Mouse (Mus musculus) lung, postnatal 25 days (tissue): ENCODE measurements around the gene Glce.

Experiments
- DNase-seq: peaks from one replicate; pipeline ENCODE4 v3.0.0; 2022; ENCODE audit warnings: low spot score

Glce gene

GRCm38 (mm10) chr9:62121551-62122447 lies 656 bp downstream of the Glce start:
- DNase-seq = peak; percentile 12

GRCm38 (mm10) chr9:62118754-62119153 lies 3.7 kb downstream of the Glce start:
- no peak for DNase-seq

GRCm38 (mm10) chr9:62115826-62116225 lies 6.6 kb downstream of the Glce start:
- DNase-seq = no peak

GRCm38 (mm10) chr9:62096603-62097002 lies 25.9 kb downstream of the Glce start:
- DNase-seq = no peak

- peak; percentile 66 for DNase-seq
Observed at GRCm38 (mm10) chr9:62091604-62092003, 30.9 kb downstream of the Glce start.

- DNase-seq = no peak
Observed at GRCm38 (mm10) chr9:62085548-62085947, 36.9 kb downstream of the Glce start.

GRCm38 (mm10) chr9:62084896-62085295 lies 37.6 kb downstream of the Glce start:
- DNase-seq = no peak

- DNase-seq = peak; percentile 8
Observed at GRCm38 (mm10) chr9:62082986-62083385, 39.5 kb downstream of the Glce start.

GRCm38 (mm10) chr9:62081542-62081941 lies 40.9 kb downstream of the Glce start:
- DNase-seq = no peak

GRCm38 (mm10) chr9:62080028-62080760 lies 42.3 kb downstream of the Glce start:
- no peak for DNase-seq

- DNase-seq = no peak
Observed at GRCm38 (mm10) chr9:62062234-62062633, 60.2 kb downstream of the Glce start.

GRCm38 (mm10) chr9:62060431-62060830 lies 62.0 kb downstream of the Glce start:
- no peak for DNase-seq

- DNase-seq = no peak
Observed at GRCm38 (mm10) chr9:62059941-62060340, 62.5 kb downstream of the Glce start.

- DNase-seq = no peak
Observed at GRCm38 (mm10) chr9:62057881-62058506, 64.5 kb downstream of the Glce start.

GRCm38 (mm10) chr9:62056206-62056605 lies 66.2 kb downstream of the Glce start:
- DNase-seq = no peak

GRCm38 (mm10) chr9:62050801-62051200 lies 71.7 kb downstream of the Glce start:
- no peak for DNase-seq

GRCm38 (mm10) chr9:62049166-62049565 lies 73.3 kb downstream of the Glce start:
- no peak for DNase-seq

GRCm38 (mm10) chr9:62042167-62042566 lies 80.3 kb downstream of the Glce start:
- no peak for DNase-seq

- peak; percentile 84 for DNase-seq
Observed at GRCm38 (mm10) chr9:62040008-62040608, 82.3 kb downstream of the Glce start.

- no peak for DNase-seq
Observed at GRCm38 (mm10) chr9:62035806-62036205, 86.6 kb downstream of the Glce start.

GRCm38 (mm10) chr9:62032206-62032605 lies 90.2 kb downstream of the Glce start:
- DNase-seq = no peak

- DNase-seq = no peak
Observed at GRCm38 (mm10) chr9:62028072-62028471, 94.4 kb downstream of the Glce start.
